Mouse (Mus musculus) forebrain, postnatal 0 days (tissue): ENCODE measurements around the gene Plcd3. TPM values are rescaled to one million over a fixed set of nuclear protein-coding genes. Genes with fewer than 3 reads are reported as not detected.

Experiments
- ATAC-seq: fragments of 200-750 bp; cut with Nextera tagmentation; 2 replicates; pipeline ENCODE4 v1.8.0; 2017; ENCODE audit warnings: mild to moderate bottlenecking, moderate library complexity
- DNase-seq: peaks from one replicate; pipeline ENCODE4 v3.0.0-alpha.2; 2015
- H3K27ac ChIP-seq: fragments of 300-500 bp; sonication (generic); 2 replicates; pipeline ENCODE4 v1.5.1; 2014; ENCODE audit warnings: low read depth, mild to moderate bottlenecking, antibody characterized with exemption, low read length, moderate library complexity, mixed read lengths
- H3K27me3 ChIP-seq: fragments of 300-500 bp; sonication (generic); 2 replicates; pipeline ENCODE4 v1.6.1; 2014; ENCODE audit warnings: mild to moderate bottlenecking, low read length, mixed read lengths; ENCODE audit not compliant: insufficient read depth
- H3K36me3 ChIP-seq: fragments of 300-500 bp; sonication (generic); 2 replicates; pipeline ENCODE4 v1.6.1; 2014; ENCODE audit warnings: mild to moderate bottlenecking, moderate library complexity; ENCODE audit not compliant: insufficient read depth
- H3K4me1 ChIP-seq: fragments of 300-500 bp; sonication (generic); 2 replicates; pipeline ENCODE4 v1.6.1; 2014; ENCODE audit warnings: antibody characterized with exemption; ENCODE audit not compliant: insufficient read depth
- H3K4me2 ChIP-seq: fragments of 300-500 bp; sonication (generic); 2 replicates; pipeline ENCODE4 v1.6.1; 2014; ENCODE audit warnings: low read depth, mild to moderate bottlenecking, moderate library complexity
- H3K4me3 ChIP-seq: fragments of 300-500 bp; sonication (generic); 2 replicates; pipeline ENCODE4 v1.5.1; 2014; ENCODE audit warnings: low read depth, low read length, mixed read lengths
- H3K9ac ChIP-seq: fragments of 300-500 bp; sonication (generic); 2 replicates; pipeline ENCODE4 v1.6.1; 2014; ENCODE audit warnings: mild to moderate bottlenecking
- H3K9me3 ChIP-seq: fragments of 300-500 bp; sonication (generic); 2 replicates; pipeline ENCODE4 v1.6.1; 2016; ENCODE audit warnings: low read length
- CTCF ChIP-seq: sonication (generic); IDR thresholded peaks from 2 replicates; pipeline ENCODE4 v1.5.1; 2016; ENCODE audit warnings: antibody characterized with exemption, control low read depth, low read depth
- WGBS: fragments of 180-500 bp; shearing (Covaris S2); extraction: QIAGEN DNeasy Blood & Tissue Kit; methylation state at CpG from one replicate; pipeline ENCODE4 v1.1.7; 2014; 5-methylcytosine and 5-hydroxymethylcytosine counted together
- polyA plus RNA-seq: library from polyadenylated mRNA; unstranded; fragments of >200 nt; fragmentation: Nextera tagmentation; extraction: Ambion mirVana; gene quantifications from 2 replicates; pipeline ENCODE4 v1.2.1, GENCODE M21; 2015
- total RNA-seq: library from RNA; depleted of rRNA; stranded (reverse); fragments of >200 nt; gene quantifications from 2 replicates; pipeline ENCODE4 v1.2.3, GENCODE M21; 2014

Plcd3 gene
- total and polyA plus RNA-seq, 2 experiments from 2014 or later = 3.6 to 8.5 TPM

DNA sequence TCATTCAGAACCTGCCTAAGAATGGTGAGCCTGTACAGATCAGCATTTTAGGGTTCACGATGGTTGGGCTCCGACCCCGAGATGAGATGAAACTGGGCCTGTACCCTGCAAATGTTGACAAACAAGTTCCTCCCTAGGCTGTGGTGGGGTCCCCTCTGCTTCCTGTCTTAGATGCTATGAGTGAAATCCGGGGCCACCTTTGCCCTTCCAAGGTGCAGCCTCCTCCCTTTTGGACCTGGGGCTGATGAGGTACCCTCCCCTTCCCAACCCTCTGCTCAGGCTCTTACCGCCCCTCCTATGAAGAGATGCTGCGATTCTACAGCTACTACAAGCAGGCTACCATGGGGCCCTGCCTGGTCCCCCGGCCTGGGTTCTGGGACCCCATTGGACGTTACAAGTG lies 2.2 kb upstream of the Plcd3 start:
- ATAC-seq (no peak), DNase-seq (no peak)
- whole genome bisulfite sequencing = 64% methylated on average over 8 of the region's 8 CpGs
- 0 out of 2 replicates have a peak, but pooled peaks cover 16% of the 10 kb centered on the region for H3K4me1 ChIP-seq
- H3K36me3 ChIP-seq = no peaks in the 10 kb centered on the region
- H3K9ac ChIP-seq = no peak overlapping the region
- peaks cover 7% of the 10 kb centered on the region; the same call in 1 of the 2 replicates for H3K27me3 ChIP-seq
- TF ChIP-seq CTCF = no peak
- no peak overlapping the region for H3K27ac ChIP-seq
- H3K4me3 ChIP-seq = peak overlapping the region; percentile 50
- no peaks in the 10 kb centered on the region for H3K9me3 ChIP-seq
- H3K4me2 ChIP-seq = peak overlapping the region; percentile 81

DNA sequence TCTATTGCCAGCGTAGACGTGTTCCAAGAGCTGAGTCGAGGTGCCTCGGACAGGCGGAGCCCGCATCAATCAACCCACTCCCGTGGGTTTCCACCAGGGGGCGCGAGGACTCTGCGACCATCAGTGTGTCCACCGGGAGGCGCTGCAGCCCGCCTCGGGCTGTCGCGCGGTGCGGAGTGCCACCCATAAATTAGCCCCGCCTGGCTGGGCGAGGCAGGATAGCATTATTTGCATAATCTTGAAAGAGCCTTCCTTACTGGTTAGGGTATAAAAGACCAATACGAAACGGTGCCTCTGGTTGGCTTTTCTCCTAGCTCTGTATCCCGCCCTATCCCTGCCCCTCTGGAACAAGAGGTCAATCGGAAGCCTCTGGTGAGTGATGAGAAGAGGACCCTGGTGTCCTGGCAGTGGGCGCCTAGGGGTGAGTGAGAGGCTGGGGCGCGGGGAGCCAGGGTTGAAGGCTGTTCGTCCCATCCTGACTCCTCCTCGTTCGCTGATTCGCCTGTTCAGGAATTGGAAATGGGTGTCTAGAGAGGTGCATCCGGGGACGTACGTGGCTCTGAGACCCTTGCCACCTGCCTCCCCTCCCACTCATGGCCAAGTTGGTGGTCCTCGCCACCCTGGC lies 1.4 kb upstream of the Plcd3 start:
- DNase-seq = peak; percentile 97
- peak overlapping the region; percentile 35; the same call in 1 of the 2 replicates for H3K27ac ChIP-seq
- ATAC-seq = peak; percentile 97
- 0 out of 2 replicates have a peak, but pooled peaks cover 16% of the 10 kb centered on the region for H3K4me1 ChIP-seq
- H3K9ac ChIP-seq = peak overlapping the region; percentile 58
- no peaks in the 10 kb centered on the region for H3K36me3 ChIP-seq
- H3K4me3 ChIP-seq = peak overlapping the region; percentile 50
- no peaks in the 10 kb centered on the region for H3K9me3 ChIP-seq
- 2% methylated on average over 35 of the region's 35 CpGs for WGBS
- peaks cover 7% of the 10 kb centered on the region; the same call in 1 of the 2 replicates for H3K27me3 ChIP-seq
- peak overlapping the region; percentile 81 for H3K4me2 ChIP-seq
- peak; percentile 100 for TF ChIP-seq CTCF

DNA sequence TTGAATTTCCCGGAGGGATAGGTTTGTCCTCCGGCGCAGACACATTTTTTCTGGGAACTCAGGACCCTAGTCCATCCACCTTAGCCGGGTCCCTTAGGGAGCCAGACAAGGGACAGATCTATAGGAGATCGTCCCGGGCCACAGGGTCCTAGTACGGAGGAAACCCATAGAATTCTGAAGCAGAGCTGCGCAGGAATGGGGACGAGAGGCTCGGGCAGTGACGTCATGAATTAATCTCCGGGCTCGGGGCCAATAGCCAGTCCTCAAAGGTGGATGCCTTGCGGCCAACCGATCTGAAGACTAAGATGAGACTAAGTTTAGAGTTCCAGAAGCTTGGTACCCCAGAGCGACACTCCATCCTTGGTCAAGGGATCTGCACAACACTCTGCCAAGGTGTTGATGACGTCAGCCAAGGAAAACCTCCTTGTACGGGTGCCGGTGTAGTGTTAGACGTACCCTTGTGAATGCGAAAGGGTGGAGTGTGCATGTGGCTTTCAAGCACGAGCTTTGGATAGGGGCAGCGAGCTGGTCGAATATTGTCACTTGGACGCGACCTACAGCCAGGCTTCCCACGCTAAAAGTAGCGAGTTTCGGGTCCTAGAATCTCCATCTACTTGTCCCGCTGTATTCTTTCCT lies 526 bp upstream of the Plcd3 start:
- Histone ChIP-seq H3K9me3 (no peaks in the 10 kb centered on the region), H3K27ac (no peak overlapping the region), H3K4me3 (peak overlapping the region; percentile 50), H3K9ac (peak overlapping the region; percentile 53), H3K4me2 (peak overlapping the region; percentile 81), H3K27me3 (peaks cover 7% of the 10 kb centered on the region; the same call in 1 of the 2 replicates), H3K36me3 (no peaks in the 10 kb centered on the region), H3K4me1 (0 out of 2 replicates have a peak, but pooled peaks cover 16% of the 10 kb centered on the region)
- ATAC-seq = peak; percentile 37; the same call in 1 of the 2 replicates
- no peak for TF ChIP-seq CTCF
- WGBS = 2% methylated on average over 30 of the region's 30 CpGs
- peak; percentile 79 for DNase-seq

DNA sequence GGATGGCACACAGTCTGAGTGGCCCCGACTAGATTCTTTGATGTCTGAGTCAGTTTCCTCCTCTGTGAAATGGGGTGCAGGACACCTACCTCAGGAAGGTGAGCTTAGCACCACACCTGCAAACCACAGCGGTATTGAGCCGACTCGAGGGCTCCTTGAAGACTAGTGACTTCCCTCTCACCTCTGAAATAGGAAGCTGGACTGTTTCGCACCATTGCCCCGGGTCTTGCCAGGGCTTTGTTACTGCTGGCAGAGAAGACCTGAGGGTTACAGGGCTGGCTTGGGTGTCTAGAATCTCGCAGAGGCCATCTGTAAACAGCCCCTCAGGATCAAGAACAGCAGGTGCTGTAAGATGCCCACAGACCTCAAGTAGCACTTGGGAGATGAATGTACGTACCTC lies 1.1 kb downstream of the Plcd3 start:
- DNase-seq (no peak), ATAC-seq (no peak)
- H3K9ac ChIP-seq = no peak overlapping the region
- no peak for TF ChIP-seq CTCF
- no peaks in the 10 kb centered on the region for H3K36me3 ChIP-seq
- 0 out of 2 replicates have a peak, but pooled peaks cover 16% of the 10 kb centered on the region for H3K4me1 ChIP-seq
- no peaks in the 10 kb centered on the region for H3K9me3 ChIP-seq
- H3K4me3 ChIP-seq = no peak overlapping the region
- 74% methylated on average over 8 of the region's 8 CpGs for WGBS
- peaks cover 7% of the 10 kb centered on the region; the same call in 1 of the 2 replicates for H3K27me3 ChIP-seq
- H3K4me2 ChIP-seq = no peak overlapping the region
- H3K27ac ChIP-seq = no peak overlapping the region

DNA sequence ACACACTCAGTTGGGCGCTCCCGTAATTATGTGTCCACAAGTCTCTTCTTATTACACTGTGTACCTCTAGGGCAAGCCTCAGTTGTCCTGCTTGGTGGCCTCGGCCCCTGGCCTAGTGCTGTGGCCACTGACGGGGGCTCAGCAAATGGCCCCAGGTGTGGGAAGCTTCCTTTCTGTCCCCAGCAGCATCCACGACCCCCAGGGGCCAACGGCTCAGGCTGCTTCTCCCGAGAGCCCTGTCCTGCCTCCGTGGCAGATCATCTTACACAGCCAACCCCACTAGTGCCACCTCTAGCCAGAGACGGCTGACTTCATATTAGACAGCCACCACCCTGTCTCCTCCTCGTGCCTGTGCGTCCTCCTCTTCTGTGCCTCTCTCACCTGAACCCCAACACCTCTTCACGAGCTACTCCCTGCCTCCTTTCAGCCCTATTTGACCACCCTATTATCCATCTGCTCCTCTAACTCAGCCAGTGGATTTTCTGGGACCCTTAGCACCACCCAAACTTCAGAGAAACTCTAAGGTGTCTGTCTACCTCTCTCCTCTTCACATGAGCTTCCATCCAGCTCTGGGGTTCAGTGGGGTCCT lies 2.0 kb downstream of the Plcd3 start:
- no peak overlapping the region for H3K27ac ChIP-seq
- DNase-seq (no peak), ATAC-seq (no peak)
- H3K9ac ChIP-seq = no peak overlapping the region
- H3K27me3 ChIP-seq = peaks cover 7% of the 10 kb centered on the region; the same call in 1 of the 2 replicates
- H3K9me3 ChIP-seq = no peaks in the 10 kb centered on the region
- H3K4me2 ChIP-seq = no peak overlapping the region
- H3K4me3 ChIP-seq = no peak overlapping the region
- TF ChIP-seq CTCF = no peak
- no peaks in the 10 kb centered on the region for H3K36me3 ChIP-seq
- 0 out of 2 replicates have a peak, but pooled peaks cover 16% of the 10 kb centered on the region for H3K4me1 ChIP-seq
- WGBS = 71% methylated on average over 12 of the region's 12 CpGs

DNA sequence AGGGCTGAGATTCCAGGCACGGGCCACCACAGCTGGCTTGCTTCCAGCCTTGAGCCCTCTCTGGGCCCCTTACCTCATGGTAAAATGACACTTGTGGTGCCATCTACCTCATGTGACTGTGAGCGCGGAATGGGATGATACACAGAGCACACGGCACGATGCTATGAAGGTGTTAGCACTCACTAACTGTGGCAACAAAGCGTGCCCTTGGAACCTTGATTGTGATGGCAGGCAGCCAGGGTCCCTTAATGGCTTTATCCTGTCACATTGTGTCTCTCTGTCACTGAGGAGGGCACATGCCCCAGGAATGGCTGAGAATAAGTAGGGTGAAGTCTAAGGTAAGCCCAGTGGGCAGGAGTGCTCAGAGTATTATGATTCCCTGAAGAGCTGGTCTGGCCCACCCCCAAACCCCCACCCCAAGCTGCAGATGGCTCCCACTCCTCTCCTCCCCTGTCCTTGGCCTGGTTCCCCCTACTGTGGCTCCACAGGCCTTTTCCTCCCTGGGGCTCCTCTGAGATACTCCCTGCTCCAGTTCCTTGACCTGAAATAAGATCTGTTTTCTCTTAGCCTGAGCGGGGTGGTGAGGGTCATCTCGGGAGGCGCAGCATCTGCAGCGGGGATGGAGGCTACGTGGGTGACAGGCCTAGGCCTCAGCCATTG lies 2.8 kb downstream of the Plcd3 start:
- no peak overlapping the region for H3K4me3 ChIP-seq
- ATAC-seq = no peak
- TF ChIP-seq CTCF = no peak
- H3K27ac ChIP-seq = no peak overlapping the region
- peaks cover 7% of the 10 kb centered on the region; the same call in 1 of the 2 replicates for H3K27me3 ChIP-seq
- no peaks in the 10 kb centered on the region for H3K36me3 ChIP-seq
- no peaks in the 10 kb centered on the region for H3K9me3 ChIP-seq
- 0 out of 2 replicates have a peak, but pooled peaks cover 16% of the 10 kb centered on the region for H3K4me1 ChIP-seq
- no peak overlapping the region for H3K9ac ChIP-seq
- 65% methylated on average over 11 of the region's 11 CpGs for WGBS
- H3K4me2 ChIP-seq = no peak overlapping the region
- no peak for DNase-seq
